Mouse (Mus musculus): Measurements from ENCODE around the gene Maco1. TPM values are rescaled to one million over a fixed set of nuclear protein-coding genes. Genes with fewer than 3 reads are reported as not detected.
"Not testable (repeated sequence)": the region's sequence is repeated elsewhere in the genome, so short reads cannot be mapped to it uniquely, and the experiment has no call there.

The Maco1 gene
- polyA plus RNA-seq, 1 experiment from 2014 or later: 20.8 TPM

DNA sequence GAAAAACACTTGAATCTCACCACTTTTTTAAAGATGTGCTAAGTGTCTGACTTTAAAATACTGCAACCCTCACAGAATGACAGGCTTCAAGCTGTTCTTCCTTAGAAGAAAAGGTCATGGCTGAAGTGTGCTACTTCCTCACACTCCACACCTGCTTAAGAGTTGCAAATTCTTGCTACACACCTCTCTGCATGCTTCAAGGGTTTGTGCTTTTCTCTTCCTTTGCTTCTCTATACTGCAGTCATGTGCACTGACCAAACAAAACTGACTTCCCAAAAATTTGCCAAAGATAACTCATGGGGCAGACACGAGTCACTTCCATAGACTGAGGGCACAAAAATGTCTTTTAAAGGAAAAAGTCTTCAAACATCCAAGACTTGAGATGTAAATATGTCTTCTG lies 14.9 kb downstream of the Maco1 start:
- ATAC-seq (ENCODE audit: low FRiP score, low TSS enrichment): no peak
- Histone ChIP-seq H3K9ac (ENCODE audit: low read length) (no peak overlapping the region), H3K9me3 (ENCODE audit: control insufficient read depth, low read length) (no peaks in the 10 kb centered on the region), H3K36me3 (ENCODE audit: control insufficient read depth, insufficient read depth, low read length) (no peaks in the 10 kb centered on the region), H3K27ac (replicated peaks) (no peak overlapping the region), H3K4me2 (replicated peaks; ENCODE audit: low read depth) (no peak overlapping the region), H3K4me1 (replicated peaks; ENCODE audit: control insufficient read depth, insufficient read depth) (no peaks in the 10 kb centered on the region), H3K27me3 (ENCODE audit: control insufficient read depth, insufficient read depth, low read length) (no peaks in the 10 kb centered on the region), H3K4me3 (ENCODE audit: low read depth, low read length) (no peak overlapping the region)
- WGBS: 21% methylated on average over 1 of the region's 1 CpGs
- TF ChIP-seq CTCF (IDR thresholded peaks at IDR 0.05; ENCODE audit: low read depth): no peak
- no peak for TF ChIP-seq EP300 (optimal IDR thresholded peaks at IDR 0.05)
- DNase-seq (ENCODE audit: low spot score): no peak

DNA sequence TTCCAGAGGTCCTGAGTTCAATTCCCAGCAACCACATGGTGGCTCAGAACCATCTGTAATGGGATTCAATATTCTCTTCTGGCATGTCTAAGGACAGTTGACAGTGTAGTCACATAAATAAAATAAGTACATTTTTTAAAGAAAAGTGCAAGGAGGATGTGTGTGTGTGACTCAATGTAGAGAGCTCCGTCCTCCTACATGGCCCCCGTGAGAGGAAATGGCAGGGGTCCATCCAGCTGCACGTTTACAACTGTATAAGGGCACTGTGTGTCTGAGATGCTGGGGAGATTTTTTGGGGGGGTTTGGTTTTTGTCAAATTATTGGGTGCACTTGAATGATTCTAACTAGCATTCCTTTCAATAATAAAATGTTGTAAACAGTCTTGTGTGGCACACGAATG lies 17.7 kb downstream of the Maco1 start:
- TF ChIP-seq CTCF (IDR thresholded peaks at IDR 0.05; ENCODE audit: low read depth) (no peak), EP300 (optimal IDR thresholded peaks at IDR 0.05) (no peak)
- Histone ChIP-seq H3K27me3 (ENCODE audit: control insufficient read depth, insufficient read depth, low read length) (no peaks in the 10 kb centered on the region), H3K4me3 (ENCODE audit: low read depth, low read length) (no peak overlapping the region), H3K36me3 (ENCODE audit: control insufficient read depth, insufficient read depth, low read length) (peaks cover 5% of the 10 kb centered on the region; the same call in 1 of the 2 replicates), H3K4me1 (replicated peaks; ENCODE audit: control insufficient read depth, insufficient read depth) (no peaks in the 10 kb centered on the region), H3K9me3 (ENCODE audit: control insufficient read depth, low read length) (no peaks in the 10 kb centered on the region), H3K4me2 (replicated peaks; ENCODE audit: low read depth) (no peak overlapping the region), H3K9ac (ENCODE audit: low read length) (no peak overlapping the region), H3K27ac (replicated peaks) (no peak overlapping the region)
- ATAC-seq (ENCODE audit: low FRiP score, low TSS enrichment) (no peak), DNase-seq (ENCODE audit: low spot score) (no peak)
- whole genome bisulfite sequencing: 81% methylated on average over 4 of the region's 4 CpGs

GRCm38 (mm10) chr4:134831934-134832333 lies 21.2 kb downstream of the Maco1 start:
- Histone ChIP-seq H3K27me3 (ENCODE audit: control insufficient read depth, insufficient read depth, low read length) (no peaks in the 10 kb centered on the region), H3K9me3 (ENCODE audit: control insufficient read depth, low read length) (no peaks in the 10 kb centered on the region), H3K9ac (ENCODE audit: low read length) (no peak overlapping the region), H3K4me1 (replicated peaks; ENCODE audit: control insufficient read depth, insufficient read depth) (no peaks in the 10 kb centered on the region), H3K36me3 (ENCODE audit: control insufficient read depth, insufficient read depth, low read length) (peaks cover 5% of the 10 kb centered on the region; the same call in 1 of the 2 replicates), H3K4me2 (replicated peaks; ENCODE audit: low read depth) (no peak overlapping the region), H3K27ac (replicated peaks) (no peak overlapping the region), H3K4me3 (ENCODE audit: low read depth, low read length) (no peak overlapping the region)
- no peak for TF ChIP-seq EP300 (optimal IDR thresholded peaks at IDR 0.05)
- ATAC-seq (ENCODE audit: low FRiP score, low TSS enrichment) (no peak), DNase-seq (ENCODE audit: low spot score) (no peak)
- 86% methylated on average over 3 of the region's 3 CpGs for WGBS

DNA sequence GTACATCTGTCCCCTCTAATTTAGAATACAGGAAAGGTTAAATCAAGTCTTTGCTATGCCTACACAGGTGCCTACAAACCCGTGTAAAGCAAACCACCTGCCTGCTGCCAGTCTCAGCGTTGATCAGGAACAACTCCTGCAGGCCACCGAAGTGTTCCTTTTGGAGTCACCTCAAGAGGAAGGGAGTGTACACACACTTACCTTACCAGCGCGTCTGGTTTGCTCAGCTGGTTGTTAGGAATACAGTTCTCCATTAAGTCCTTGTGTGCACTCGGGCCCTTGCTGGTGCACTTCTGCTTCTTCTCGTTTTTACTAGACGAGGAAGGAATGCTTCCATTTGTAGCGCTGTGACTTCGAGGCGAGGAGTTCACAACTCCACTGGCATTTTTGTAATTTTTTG lies 25.3 kb downstream of the Maco1 start:
- Histone ChIP-seq H3K4me1 (replicated peaks; ENCODE audit: control insufficient read depth, insufficient read depth) (no peaks in the 10 kb centered on the region), H3K9ac (ENCODE audit: low read length) (no peak overlapping the region), H3K27me3 (ENCODE audit: control insufficient read depth, insufficient read depth, low read length) (no peaks in the 10 kb centered on the region), H3K9me3 (ENCODE audit: control insufficient read depth, low read length) (no peaks in the 10 kb centered on the region), H3K4me3 (ENCODE audit: low read depth, low read length) (no peak overlapping the region), H3K4me2 (replicated peaks; ENCODE audit: low read depth) (no peak overlapping the region), H3K36me3 (ENCODE audit: control insufficient read depth, insufficient read depth, low read length) (peaks cover 5% of the 10 kb centered on the region; the same call in 1 of the 2 replicates), H3K27ac (replicated peaks) (no peak overlapping the region)
- WGBS: 63% methylated on average over 11 of the region's 11 CpGs
- DNase-seq (ENCODE audit: low spot score) (peak; percentile 39), ATAC-seq (ENCODE audit: low FRiP score, low TSS enrichment) (no peak; the same call in 1 of the 2 replicates)
- TF ChIP-seq CTCF (IDR thresholded peaks at IDR 0.05; ENCODE audit: low read depth) (no peak), EP300 (optimal IDR thresholded peaks at IDR 0.05) (no peak)

DNA sequence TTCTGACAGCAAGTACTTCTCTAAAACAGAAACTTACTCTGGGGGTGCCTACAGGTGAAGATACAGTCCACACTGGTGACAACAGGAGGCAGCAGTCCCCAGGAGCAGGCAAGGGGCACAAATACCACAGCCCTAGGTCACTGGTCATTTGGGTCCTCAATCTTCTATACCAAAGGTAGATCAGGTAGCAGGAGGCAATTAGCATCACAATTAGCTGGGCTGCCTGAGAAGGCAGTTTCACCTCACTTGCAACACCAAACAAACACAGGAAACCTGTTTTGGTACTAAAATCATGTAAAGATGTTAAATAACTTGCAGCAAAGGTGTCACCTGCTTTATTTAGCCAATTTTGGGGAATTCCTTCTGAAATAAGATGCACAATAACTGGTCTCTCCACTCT lies 26.8 kb downstream of the Maco1 start:
- Histone ChIP-seq H3K27me3 (ENCODE audit: control insufficient read depth, insufficient read depth, low read length) (no peaks in the 10 kb centered on the region), H3K27ac (replicated peaks) (no peak overlapping the region), H3K4me1 (replicated peaks; ENCODE audit: control insufficient read depth, insufficient read depth) (no peaks in the 10 kb centered on the region), H3K9ac (ENCODE audit: low read length) (no peak overlapping the region), H3K4me2 (replicated peaks; ENCODE audit: low read depth) (no peak overlapping the region), H3K9me3 (ENCODE audit: control insufficient read depth, low read length) (no peaks in the 10 kb centered on the region), H3K4me3 (ENCODE audit: low read depth, low read length) (no peak overlapping the region), H3K36me3 (ENCODE audit: control insufficient read depth, insufficient read depth, low read length) (peaks cover 5% of the 10 kb centered on the region; the same call in 1 of the 2 replicates)
- no peak for ATAC-seq (ENCODE audit: low FRiP score, low TSS enrichment)
- DNase-seq (ENCODE audit: low spot score): no peak
- no peak for TF ChIP-seq CTCF (IDR thresholded peaks at IDR 0.05; ENCODE audit: low read depth)
- no peak for TF ChIP-seq EP300 (optimal IDR thresholded peaks at IDR 0.05)

GRCm38 (mm10) chr4:134825864-134826263 lies 27.3 kb downstream of the Maco1 start:
- not testable (repeated sequence) for H3K27ac ChIP-seq (replicated peaks); H3K4me3 ChIP-seq (ENCODE audit: low read depth, low read length); H3K9ac ChIP-seq (ENCODE audit: low read length); H3K27me3 ChIP-seq (ENCODE audit: control insufficient read depth, insufficient read depth, low read length); DNase-seq (ENCODE audit: low spot score); ATAC-seq (ENCODE audit: low FRiP score, low TSS enrichment); H3K4me1 ChIP-seq (replicated peaks; ENCODE audit: control insufficient read depth, insufficient read depth); H3K9me3 ChIP-seq (ENCODE audit: control insufficient read depth, low read length); H3K4me2 ChIP-seq (replicated peaks; ENCODE audit: low read depth); H3K36me3 ChIP-seq (ENCODE audit: control insufficient read depth, insufficient read depth, low read length)
- 0 out of 2 replicates have a peak, but pooled peaks have one; percentile 8 for TF ChIP-seq CTCF (IDR thresholded peaks at IDR 0.05; ENCODE audit: low read depth)
- WGBS: 99% methylated on average over 9 of the region's 11 CpGs
